Mouse (Mus musculus) stomach, embryonic 16.5 days (tissue): ENCODE results near the gene Pnma5. TPM values are rescaled to one million over a fixed set of nuclear protein-coding genes. Genes with fewer than 3 reads are reported as not detected.

ENCODE experiments used
- ATAC-seq: fragments of 200-750 bp; cut with Nextera tagmentation; 2 replicates; pipeline ENCODE4 v1.8.0; 2017; ENCODE audit warnings: moderate number of reproducible peaks, moderate TSS enrichment; ENCODE audit not compliant: insufficient read depth, low FRiP score
- H3K27ac ChIP-seq: fragments of 300-500 bp; sonication (generic); 2 replicates; pipeline ENCODE4 v1.5.1; 2014; ENCODE audit warnings: low read length
- H3K27me3 ChIP-seq: fragments of 300-500 bp; sonication (generic); 2 replicates; pipeline ENCODE4 v1.6.1; 2014; ENCODE audit warnings: low read length, control low read depth, mixed read lengths; ENCODE audit not compliant: control insufficient read depth, insufficient read depth
- H3K36me3 ChIP-seq: fragments of 300-500 bp; sonication (generic); 2 replicates; pipeline ENCODE4 v1.6.1; 2014; ENCODE audit warnings: low read length; ENCODE audit not compliant: control insufficient read depth, insufficient read depth
- H3K4me1 ChIP-seq: fragments of 300-500 bp; sonication (generic); 2 replicates; pipeline ENCODE4 v1.6.1; 2014; ENCODE audit warnings: low read length, control low read depth, mixed read lengths; ENCODE audit not compliant: control insufficient read depth, insufficient read depth
- H3K4me2 ChIP-seq: fragments of 300-500 bp; sonication (generic); 2 replicates; pipeline ENCODE4 v1.6.1; 2014; ENCODE audit warnings: low read depth, low read length, mixed read lengths
- H3K4me3 ChIP-seq: fragments of 300-500 bp; sonication (generic); replicated peaks from 2 replicates; pipeline ENCODE4 v1.5.1; 2014; ENCODE audit warnings: mild to moderate bottlenecking, low read length
- H3K9ac ChIP-seq: fragments of 300-500 bp; sonication (generic); 2 replicates; pipeline ENCODE4 v1.6.1; 2014; ENCODE audit warnings: low read length
- H3K9me3 ChIP-seq: fragments of 300-500 bp; sonication (generic); replicated peaks from 2 replicates; pipeline ENCODE4 v1.6.1; 2016; ENCODE audit warnings: low read length, control low read depth; ENCODE audit not compliant: control insufficient read depth
- WGBS: fragments of 180-500 bp; shearing (Covaris S2); extraction: QIAGEN DNeasy Blood & Tissue Kit; methylation state at CpG from one replicate; pipeline ENCODE4 v1.1.7; 2014; 5-methylcytosine and 5-hydroxymethylcytosine counted together
- polyA plus RNA-seq: library from polyadenylated mRNA; unstranded; fragments of >200 nt; fragmentation: Nextera tagmentation; extraction: Ambion mirVana; gene quantifications from 2 replicates; pipeline ENCODE4 v1.2.1, GENCODE M21; 2015

Pnma5 gene
- polyA plus RNA-seq, 1 experiment from 2014 or later = 0.17 TPM

- no peak overlapping the region for H3K4me2 ChIP-seq
- no peaks in the 10 kb centered on the region for H3K4me1 ChIP-seq
- no peak for ATAC-seq
- no peak overlapping the region for H3K4me3 ChIP-seq
- 80% methylated on average over 12 of the region's 12 CpGs for WGBS
- no peak overlapping the region for H3K9ac ChIP-seq
- H3K27ac ChIP-seq = no peak overlapping the region
- H3K9me3 ChIP-seq = no peaks in the 10 kb centered on the region
- no peaks in the 10 kb centered on the region for H3K36me3 ChIP-seq
- H3K27me3 ChIP-seq = no peaks in the 10 kb centered on the region
These were observed 2.8 kb upstream of the Pnma5 start for GRCm38 (mm10) chrX:73039666-73040065.

GRCm38 (mm10) chrX:73038831-73039230 lies 1.9 kb upstream of the Pnma5 start:
- 80% methylated on average over 8 of the region's 8 CpGs for WGBS

DNA sequence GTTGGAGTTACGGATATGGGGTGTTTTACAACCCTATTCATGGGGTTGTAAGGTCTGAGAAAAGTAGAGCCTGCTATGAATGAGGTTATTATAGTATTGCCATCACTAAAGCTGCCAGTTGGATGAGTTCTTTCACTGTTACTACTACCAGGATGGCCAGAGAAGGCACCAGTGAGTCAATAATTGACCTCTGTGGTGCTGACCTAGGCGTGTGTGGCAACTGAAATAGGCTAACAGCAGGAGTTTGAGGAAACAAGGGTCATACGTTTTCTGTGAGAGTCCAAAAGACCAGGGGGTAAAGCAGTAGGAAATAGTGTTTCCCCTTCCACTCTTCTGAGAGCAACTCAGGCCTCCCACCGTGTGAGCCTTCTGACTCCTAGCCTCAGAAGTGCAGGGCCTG lies 24.1 kb downstream of the Pnma5 start:
- ATAC-seq = no peak
- no peak overlapping the region for H3K4me2 ChIP-seq
- H3K4me3 ChIP-seq = no peak overlapping the region
- 61% methylated on average over 4 of the region's 4 CpGs for WGBS
- H3K4me1 ChIP-seq = no peaks in the 10 kb centered on the region
- H3K27me3 ChIP-seq = no peaks in the 10 kb centered on the region; the same call in 1 of the 2 replicates
- H3K9me3 ChIP-seq = no peaks in the 10 kb centered on the region
- H3K9ac ChIP-seq = no peak overlapping the region
- H3K36me3 ChIP-seq = no peaks in the 10 kb centered on the region
- no peak overlapping the region for H3K27ac ChIP-seq

More at GRCm38 (mm10) chrX:73038831-73039230, 1.9 kb upstream of the Pnma5 start:
- H3K4me2 ChIP-seq = no peak overlapping the region
- no peaks in the 10 kb centered on the region for H3K27me3 ChIP-seq
- no peaks in the 10 kb centered on the region for H3K36me3 ChIP-seq
- ATAC-seq = no peak
- no peaks in the 10 kb centered on the region for H3K4me1 ChIP-seq
- H3K27ac ChIP-seq = no peak overlapping the region
- H3K9ac ChIP-seq = no peak overlapping the region
- no peak overlapping the region for H3K4me3 ChIP-seq
- no peaks in the 10 kb centered on the region for H3K9me3 ChIP-seq

- Histone ChIP-seq H3K4me3 (peak overlapping the region; percentile 44), H3K9ac (peak overlapping the region; percentile 56), H3K4me1 (no peaks in the 10 kb centered on the region), H3K27me3 (no peaks in the 10 kb centered on the region; the same call in 1 of the 2 replicates), H3K4me2 (peak overlapping the region; percentile 51), H3K36me3 (no peaks in the 10 kb centered on the region), H3K27ac (no peak overlapping the region; the same call in 1 of the 2 replicates), H3K9me3 (no peaks in the 10 kb centered on the region)
- ATAC-seq = peak; percentile 99
- WGBS = 14% methylated on average over 24 of the region's 27 CpGs
These were observed 29.1 kb downstream of the Pnma5 start for GRCm38 (mm10) chrX:73007597-73008479.

- Histone ChIP-seq H3K4me3 (no peak overlapping the region), H3K4me2 (no peak overlapping the region), H3K27ac (no peak overlapping the region), H3K36me3 (no peaks in the 10 kb centered on the region), H3K9ac (no peak overlapping the region), H3K4me1 (no peaks in the 10 kb centered on the region), H3K9me3 (no peaks in the 10 kb centered on the region), H3K27me3 (no peaks in the 10 kb centered on the region; the same call in 1 of the 2 replicates)
- 62% methylated on average over 4 of the region's 4 CpGs for WGBS
- no peak for ATAC-seq
These were observed 31.2 kb downstream of the Pnma5 start for GRCm38 (mm10) chrX:73005678-73006077.

DNA sequence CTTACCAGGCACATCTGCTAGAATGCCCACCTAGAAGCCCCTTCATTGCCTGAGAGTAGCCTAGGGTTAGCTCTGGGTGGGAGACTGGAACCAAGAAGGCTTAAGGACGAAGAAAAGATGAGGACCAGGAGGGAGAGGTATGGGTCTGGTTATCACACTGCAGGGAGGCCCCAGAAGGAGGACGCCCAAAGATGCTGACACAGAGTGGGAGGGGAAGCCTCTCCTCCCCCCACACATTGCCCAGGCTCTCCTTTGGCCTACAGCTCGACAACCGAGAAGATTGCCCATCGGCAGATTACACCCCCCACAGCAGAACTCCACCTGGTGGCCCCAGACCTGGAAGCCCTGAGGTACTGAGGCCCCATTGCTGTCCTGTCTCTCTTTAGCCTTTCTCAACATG lies 33.8 kb downstream of the Pnma5 start:
- Histone ChIP-seq H3K4me2 (no peak overlapping the region), H3K4me3 (no peak overlapping the region), H3K4me1 (no peaks in the 10 kb centered on the region), H3K27me3 (no peaks in the 10 kb centered on the region; the same call in 1 of the 2 replicates), H3K9me3 (no peaks in the 10 kb centered on the region), H3K9ac (no peak overlapping the region), H3K36me3 (no peaks in the 10 kb centered on the region), H3K27ac (no peak overlapping the region)
- ATAC-seq = no peak
- WGBS = 75% methylated on average over 5 of the region's 5 CpGs

DNA sequence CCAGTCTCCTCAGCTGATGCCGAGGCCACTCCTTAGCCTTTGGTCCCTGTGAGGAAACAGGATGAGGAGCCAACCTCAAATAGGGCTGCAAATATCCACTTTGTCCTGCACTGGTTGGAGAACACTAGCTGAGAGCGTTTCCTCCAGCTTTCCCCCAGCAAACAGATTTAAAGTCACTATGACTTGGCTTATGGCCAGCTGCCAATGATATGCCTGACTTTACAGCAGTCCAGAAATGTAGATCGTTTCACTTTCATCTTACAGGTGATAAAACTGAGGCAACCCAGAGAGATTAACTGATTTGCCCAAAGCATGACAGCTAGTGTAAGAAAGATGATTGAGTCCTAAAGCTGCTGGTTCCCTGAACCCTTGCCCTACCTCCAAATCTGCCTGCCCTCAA lies 41.4 kb downstream of the Pnma5 start:
- Histone ChIP-seq H3K36me3 (no peaks in the 10 kb centered on the region), H3K27ac (no peak overlapping the region), H3K4me3 (no peak overlapping the region), H3K9ac (no peak overlapping the region), H3K27me3 (no peaks in the 10 kb centered on the region; the same call in 1 of the 2 replicates), H3K4me2 (no peak overlapping the region), H3K9me3 (no peaks in the 10 kb centered on the region), H3K4me1 (no peaks in the 10 kb centered on the region)
- ATAC-seq = no peak
- WGBS = 60% methylated on average over 3 of the region's 3 CpGs

- H3K9ac ChIP-seq = no peak overlapping the region
- no peak for ATAC-seq
- H3K4me3 ChIP-seq = no peak overlapping the region
- H3K4me2 ChIP-seq = no peak overlapping the region
- H3K9me3 ChIP-seq = no peaks in the 10 kb centered on the region
- H3K4me1 ChIP-seq = no peaks in the 10 kb centered on the region
- no peak overlapping the region for H3K27ac ChIP-seq
- 50% methylated on average over 5 of the region's 5 CpGs for WGBS
- no peaks in the 10 kb centered on the region; the same call in 1 of the 2 replicates for H3K27me3 ChIP-seq
- H3K36me3 ChIP-seq = no peaks in the 10 kb centered on the region
These were observed 44.5 kb downstream of the Pnma5 start for GRCm38 (mm10) chrX:72992291-72992919.

DNA sequence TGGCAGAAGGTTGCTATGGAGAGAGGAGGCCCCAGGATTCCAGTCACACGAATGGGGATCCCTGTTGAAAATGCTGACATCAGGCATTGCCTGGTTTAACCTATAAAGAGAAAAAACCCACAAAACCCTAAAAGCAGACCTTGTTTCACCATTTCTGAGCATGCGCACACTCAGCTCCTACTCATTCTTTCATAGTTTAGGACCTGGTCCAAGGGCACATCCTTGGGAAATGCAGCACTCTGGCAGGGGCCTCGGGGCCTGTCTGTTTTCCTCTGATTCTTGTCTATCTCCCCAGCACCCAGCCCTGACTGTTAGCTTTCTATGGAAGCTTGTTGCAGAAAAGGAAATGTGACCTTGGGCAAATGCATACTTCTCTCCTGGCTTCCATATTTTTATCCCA lies 46.3 kb downstream of the Pnma5 start:
- WGBS = 76% methylated on average over 3 of the region's 3 CpGs

More for the DNA sequence above, 46.3 kb downstream of the Pnma5 start:
- no peak for ATAC-seq
- Histone ChIP-seq H3K4me2 (no peak overlapping the region), H3K27me3 (no peaks in the 10 kb centered on the region; the same call in 1 of the 2 replicates), H3K4me3 (no peak overlapping the region), H3K9ac (no peak overlapping the region), H3K9me3 (no peaks in the 10 kb centered on the region), H3K36me3 (no peaks in the 10 kb centered on the region), H3K27ac (no peak overlapping the region), H3K4me1 (no peaks in the 10 kb centered on the region)
